Mouse (Mus musculus): Measurements from ENCODE around the gene Cpeb3.
"Not testable (repeated sequence)": the region's sequence is repeated elsewhere in the genome, so short reads cannot be mapped to it uniquely, and the experiment has no call there.

Cpeb3 gene

DNA sequence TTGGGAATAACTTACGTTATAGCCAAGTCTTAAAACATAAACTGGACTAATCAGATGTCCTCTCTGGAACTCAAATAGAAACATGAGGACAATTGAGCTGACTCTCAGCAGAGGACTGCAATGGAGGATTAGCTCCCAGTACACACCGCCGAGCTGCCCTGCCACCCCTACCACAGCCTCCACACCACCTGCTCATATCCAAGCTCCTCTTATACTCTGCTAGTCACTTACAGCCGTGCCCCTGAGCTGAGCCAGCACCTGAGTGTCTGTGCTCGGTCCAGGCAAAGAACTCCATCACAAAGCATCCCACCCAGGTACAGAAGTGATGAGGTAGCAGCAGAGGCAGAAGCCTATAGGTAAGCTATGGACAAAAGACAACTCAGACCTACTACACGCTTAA lies 129.2 kb downstream of the Cpeb3 start:
- no peak for DNase-seq

DNA sequence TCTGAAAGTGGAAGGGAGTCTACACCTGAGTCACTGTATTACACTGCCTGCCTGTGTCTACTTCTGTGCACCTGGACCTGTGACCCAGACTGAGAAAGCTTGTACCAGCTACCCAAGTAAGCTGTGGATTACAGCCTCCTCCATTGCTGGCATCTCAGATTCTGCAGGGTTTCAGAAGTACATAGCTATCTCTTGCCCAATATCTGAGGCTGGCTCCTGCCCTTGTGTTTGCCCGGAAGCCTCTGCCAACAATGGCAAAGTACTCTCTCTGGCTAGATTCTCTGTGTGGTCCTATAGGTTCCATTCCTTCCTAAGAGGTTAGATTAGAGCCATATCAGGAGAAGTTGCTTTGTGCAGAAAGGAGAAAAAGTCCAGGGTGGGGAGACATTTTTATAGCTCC lies 129.8 kb downstream of the Cpeb3 start:
- no peak for DNase-seq

DNA sequence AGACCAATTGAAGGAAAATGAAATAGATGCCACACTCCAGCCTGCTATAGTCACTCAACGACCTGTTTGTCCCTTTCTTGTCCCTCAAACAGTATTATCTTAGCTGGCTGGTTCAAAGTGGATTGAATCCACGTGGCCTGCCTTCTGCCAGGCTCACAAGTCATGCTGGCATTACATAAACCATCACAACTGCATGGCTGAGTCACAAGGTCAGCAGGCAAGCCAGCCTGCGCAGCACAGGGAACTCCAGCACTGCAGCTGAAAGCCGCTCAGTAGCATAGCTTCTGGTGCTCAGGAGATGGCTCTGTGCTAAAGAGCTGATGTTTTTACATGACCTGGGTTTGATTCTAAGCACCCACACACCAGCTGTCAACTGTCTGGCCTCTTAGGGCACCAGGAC lies 130.3 kb downstream of the Cpeb3 start:
- no peak for DNase-seq

DNA sequence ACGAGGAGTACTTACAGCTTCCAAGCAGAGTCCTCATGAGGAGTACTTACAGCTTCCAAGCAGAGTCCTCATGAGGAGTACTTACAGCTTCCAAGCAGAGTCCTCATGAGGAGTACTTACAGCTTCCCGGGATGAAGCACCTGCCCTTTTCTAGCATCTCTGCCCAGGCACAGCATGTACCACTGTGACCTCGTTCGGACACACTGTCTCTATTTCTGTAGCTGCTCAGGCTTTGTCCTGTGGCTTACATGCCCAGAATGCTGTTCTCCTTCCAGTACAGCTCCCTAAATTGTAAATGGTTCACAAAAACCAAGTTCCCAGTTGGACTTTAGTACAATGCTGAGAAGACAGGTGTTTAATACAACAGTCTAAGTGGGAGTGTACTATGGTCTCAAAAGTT lies 131.1 kb downstream of the Cpeb3 start:
- not testable (repeated sequence) for DNase-seq

DNA sequence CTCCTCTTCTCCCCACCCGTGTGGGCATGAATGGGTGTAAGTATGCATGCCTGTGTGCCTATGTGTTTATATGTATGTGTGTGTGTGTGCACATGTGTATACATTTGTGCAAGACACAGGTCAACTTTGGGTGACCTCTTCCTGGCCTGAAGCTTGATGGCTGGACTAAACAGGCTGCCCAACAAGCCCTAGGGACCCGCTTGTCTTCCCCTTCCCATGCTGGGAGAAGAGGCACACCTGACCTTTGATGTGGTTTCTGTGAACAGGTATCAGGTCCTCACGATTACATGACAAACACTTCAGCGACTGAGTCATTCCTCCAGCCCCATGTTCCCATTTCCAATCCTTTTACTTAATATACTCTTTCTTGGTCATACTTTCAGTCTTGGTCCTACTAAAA lies 131.8 kb downstream of the Cpeb3 start:
- no peak for DNase-seq

DNA sequence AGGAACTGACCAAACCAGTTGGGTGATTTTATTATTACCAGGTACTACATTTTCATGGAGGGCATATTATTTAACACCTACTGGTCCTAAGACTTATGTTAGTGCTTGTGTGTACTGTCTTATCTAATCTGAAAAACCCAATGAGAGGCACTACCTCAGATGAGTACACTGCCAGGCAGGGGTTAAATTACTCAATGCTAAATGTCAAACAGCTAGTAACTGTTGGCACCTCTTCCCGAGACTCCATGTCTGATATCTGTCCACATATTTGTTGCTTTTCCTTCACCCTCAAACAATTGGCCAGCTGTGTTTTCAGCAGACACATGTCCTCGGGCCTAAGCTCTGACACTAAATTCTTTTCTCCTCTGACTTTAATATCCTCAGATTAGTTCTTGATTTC lies 132.3 kb downstream of the Cpeb3 start:
- no peak for DNase-seq

DNA sequence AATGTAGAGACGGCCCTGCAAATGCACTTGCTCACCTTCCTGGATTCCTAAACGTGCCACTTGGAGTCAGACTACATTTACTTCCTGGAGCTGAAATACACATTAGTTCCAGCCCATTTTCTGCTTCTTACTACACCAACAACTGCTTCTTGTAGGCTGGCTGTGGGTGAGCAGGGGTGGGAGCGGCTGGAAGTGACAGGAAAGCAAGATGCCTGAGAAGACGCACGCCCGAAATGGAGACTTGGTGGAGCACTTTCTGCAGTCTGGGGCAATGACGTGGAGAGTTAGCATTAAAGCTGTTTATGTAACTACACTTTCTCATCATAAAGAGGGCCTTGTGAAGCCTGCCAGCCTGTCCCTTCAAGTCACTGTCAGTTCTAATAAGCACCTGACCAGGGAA lies 132.7 kb downstream of the Cpeb3 start:
- DNase-seq: no peak

DNA sequence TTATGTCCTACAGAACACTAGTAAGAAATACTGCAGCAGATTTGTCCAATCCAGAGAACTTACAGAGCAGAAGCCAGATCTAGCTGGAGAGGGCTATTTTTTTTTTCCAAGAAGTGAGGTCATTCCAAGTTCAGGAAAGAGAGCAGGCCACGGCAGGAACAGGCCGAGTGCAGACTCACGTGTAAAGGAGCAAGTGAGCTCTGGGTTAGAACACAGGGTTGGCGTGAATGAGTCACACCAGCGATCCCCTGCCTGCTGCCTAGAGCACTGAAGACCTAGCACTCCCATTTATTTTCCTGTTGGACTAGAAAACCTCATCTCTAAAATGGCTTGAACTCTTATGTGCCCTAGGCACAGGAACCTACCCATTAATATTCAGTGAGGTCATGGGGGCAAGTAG lies 133.7 kb downstream of the Cpeb3 start:
- DNase-seq: no peak

DNA sequence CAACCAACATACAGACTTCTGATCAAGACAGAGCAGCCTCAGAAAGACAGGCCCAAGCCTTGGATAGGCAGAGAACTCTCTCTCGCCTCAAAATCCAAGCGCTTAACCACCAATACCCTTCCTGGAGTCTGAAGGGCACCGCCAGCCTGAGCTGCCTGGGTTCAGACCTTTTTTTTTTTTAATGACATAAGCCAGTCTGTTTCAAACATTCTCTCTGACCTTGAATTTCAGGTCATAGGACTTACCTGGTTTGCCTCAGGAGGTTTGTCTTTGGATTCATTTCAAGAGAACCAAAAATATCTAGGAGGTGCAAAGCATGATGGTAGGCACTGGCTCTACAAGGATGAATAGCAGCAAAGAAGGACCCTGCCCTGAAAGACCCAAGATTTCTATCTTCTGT lies 134.1 kb downstream of the Cpeb3 start:
- DNase-seq: no peak

DNA sequence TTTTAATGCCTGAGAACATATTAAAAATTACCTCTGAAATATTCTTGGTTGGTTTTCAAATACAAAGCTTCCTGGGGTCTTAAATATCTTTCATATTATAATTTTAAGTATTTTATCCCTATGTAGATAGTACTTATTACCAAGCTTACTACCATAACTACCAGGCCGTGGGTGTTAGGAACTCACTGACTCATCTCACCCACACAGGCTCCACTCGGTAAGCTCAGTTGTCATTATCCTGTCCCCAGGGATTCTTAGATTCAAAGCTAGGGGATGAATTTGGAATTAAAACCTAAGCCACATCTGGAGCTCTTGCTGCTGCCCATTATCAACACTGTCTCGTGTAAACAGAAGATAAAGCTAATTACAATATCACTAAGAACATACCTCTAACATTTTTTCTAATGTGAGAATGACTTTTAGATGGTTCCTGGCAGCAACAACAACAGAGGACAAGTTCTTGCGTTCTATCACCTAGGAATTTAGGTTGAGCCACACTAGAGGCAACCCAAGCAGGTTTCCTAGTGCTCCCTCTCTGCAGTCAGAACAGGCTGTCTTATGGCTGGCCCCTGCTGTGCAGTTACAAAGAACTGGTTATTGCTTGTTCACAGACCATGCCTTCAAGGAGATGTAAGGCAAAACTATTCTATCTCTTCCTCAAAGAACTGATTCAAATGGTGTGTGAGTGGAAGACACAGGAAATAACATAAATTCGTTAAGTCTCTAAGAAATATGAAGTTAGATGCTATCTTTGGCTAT lies 135.4 kb downstream of the Cpeb3 start:
- no peak for DNase-seq

DNA sequence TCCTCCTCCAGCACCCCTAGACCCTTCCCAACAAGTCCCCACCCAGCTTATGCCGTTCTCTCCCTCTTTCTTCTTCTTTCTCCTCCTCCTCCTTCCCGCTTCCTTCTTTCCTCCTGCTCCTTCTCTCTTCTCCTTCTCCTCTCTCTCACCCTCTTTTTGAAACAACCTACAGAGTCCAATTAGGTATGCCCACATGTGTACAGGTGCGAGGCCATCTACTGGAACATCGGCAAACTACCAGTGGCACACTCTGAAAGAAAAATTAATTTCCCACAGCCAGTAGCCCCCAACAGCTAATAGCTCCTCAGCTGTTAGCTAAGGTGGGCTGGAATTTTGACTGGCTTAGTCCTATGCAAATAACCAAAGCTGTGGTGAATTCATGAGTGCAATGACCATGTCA lies 139.2 kb downstream of the Cpeb3 start:
- no peak for DNase-seq

DNA sequence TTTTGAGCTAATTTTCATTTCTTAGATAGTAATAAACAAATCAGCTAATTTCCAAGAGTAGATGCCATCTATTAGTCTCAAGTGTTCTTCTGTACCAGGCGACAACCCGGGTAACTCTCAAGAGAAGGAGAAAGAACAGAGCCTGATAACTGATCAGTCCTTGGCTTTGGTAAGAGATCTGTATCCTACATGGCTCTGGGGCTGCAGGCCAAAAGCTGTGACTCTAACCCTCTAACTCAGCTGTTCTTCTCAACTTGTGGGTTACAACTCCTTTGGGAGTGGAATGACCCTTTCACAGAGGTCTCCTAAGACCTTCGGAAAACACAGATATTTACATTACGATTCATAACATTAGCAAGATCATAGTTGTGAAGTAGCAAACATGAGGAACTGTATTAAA lies 148.3 kb downstream of the Cpeb3 start:
- no peak for DNase-seq

DNA sequence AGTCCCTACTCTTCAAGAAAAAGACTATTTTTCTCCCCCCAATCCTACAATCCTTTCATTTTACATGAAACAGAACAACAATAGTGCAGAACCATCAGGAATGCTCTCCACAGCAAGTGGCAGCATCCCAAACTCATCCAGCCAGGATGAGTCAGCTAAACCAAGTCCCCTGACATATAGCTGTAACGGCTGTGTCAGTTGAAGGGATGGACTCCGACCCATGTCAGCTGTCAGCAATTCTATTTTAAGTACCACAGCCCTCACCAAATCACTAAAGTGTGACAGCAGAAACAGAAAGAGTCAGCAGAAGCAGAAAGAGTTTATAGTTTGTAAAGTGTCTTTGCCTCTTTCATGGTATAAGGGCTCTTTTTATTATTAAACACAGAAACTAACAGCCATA lies 148.8 kb downstream of the Cpeb3 start:
- no peak for DNase-seq

DNA sequence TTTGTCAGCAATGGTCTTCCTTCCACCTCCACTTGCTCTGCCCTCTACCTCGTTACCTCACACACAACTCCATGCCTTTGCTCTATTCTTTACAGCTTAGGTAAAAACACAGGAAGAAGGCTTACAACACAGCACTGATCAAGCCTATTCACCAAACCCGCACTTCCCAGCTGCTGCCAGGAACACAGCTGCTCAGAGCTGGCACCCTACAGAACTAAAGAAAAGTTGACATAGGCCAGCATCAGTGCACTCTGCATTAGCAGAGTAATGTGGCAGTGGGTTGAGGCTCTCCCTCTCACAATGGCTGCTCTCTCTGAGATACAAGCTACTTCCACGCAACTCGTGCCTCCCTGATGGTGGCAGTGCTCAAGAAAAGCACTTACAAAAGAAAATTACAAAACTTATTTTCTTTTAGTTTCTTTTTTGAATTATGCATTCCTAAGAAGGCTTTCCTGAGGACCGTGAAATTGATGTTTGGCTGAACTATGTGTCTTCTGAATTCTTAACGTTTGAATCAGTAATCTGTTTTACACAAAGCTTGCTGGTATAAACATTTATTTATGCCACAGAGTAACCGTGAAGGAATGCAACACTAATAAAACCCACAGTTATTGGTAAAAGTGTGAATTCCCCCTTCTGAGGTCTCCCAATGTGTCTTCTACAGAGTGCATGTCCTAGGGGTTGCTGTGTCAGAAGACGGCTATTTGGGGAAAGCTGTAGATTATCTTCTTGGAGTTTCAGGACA lies 151.1 kb downstream of the Cpeb3 start:
- DNase-seq: no peak

DNA sequence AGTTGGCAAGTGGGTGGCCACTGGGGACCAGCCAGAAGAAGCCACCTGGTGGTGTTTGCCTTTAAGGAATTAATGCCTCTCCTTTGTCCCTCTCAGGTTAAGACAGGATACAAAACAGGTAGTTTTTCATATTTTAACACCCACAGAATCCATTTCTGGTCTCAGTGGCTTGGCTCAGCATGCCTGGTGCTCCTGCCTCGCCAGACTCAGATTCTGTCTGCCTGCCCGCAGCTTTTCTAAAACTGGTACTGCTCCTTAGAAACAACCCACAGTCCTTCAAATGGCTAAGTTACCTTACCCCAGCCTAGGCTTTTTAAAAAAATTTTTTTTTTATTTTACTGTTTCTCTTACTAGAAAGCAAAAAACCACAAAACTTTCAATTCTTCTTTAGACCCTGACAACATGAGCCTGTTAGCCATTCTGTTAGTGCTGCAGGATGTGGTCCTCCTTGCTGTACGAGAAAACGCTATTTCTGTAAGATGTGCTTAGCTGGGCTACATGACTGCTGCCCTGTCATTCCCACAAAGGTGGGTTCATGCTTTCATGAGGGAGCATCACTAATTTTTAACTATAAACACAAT lies 152.3 kb downstream of the Cpeb3 start:
- DNase-seq: no peak

DNA sequence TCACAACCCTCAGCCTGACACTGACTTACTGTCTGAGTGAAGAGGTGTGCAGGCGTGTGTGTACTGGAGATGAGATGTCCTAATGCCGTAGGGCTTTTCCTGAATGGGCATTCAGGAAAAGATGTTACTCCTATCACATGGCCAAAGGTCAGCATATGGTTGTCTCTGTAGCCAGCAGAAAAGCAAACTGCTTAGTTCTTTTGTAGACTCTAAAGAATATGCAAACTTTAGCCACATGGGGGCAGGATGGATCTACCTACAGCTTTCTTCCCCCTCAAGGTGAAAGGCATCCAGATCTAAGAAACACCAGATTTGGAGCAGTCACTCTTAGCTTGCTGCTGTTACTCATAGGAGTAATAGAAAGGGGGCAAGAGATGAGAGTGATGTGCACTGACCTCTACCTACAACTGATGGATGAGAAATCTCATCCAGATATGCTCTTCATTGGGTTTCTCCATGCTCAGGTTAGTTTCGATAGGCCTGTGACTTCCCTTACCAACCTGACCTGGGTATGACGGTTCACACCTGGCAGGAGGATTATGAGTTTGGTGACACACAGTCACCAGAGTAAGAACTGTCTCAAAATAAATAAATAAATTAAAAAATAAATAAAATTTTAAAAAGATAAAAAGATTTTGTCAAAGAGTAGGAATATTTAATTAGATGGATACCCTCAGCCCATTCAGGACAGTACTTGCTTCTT lies 157.6 kb downstream of the Cpeb3 start:
- no peak for DNase-seq

DNA sequence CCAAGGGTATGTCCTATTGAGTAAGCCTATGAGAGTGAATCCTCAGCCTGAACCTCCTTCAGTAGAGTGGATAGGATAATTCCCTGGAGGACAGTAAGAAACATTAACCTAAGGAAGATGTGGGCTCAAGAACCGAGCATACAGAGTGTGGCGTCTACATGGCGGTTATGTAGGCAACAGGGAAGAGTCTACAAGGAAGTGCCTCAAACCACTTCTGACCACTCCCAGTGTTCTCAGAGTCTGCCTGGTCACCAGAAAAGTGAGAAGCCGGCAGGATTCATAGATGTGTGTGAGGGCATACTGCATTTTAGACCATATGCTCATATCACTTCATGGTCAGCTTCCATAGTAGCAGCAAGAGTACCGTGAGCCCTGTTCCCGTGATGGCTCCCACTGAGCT lies 159.9 kb downstream of the Cpeb3 start:
- DNase-seq: no peak

DNA sequence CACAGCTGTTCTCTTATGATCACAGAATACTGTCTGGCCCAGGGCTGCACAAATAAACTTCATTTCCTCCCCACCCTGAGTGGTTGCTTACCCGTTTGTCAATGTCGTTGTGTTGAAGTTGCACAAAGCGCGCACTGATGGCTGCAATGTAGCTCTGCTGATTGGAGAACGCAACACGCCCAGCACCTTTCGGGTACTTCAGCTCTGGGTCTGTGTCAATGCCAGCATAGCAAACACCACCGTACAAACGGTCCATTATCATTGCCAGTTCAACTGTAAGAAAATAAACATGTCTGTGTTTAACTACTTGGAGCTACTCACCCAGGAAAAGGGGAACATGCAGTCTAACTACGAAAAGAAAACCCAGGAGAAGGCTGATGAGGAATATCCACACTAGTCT lies 164.0 kb downstream of the Cpeb3 start:
- DNase-seq: no peak

DNA sequence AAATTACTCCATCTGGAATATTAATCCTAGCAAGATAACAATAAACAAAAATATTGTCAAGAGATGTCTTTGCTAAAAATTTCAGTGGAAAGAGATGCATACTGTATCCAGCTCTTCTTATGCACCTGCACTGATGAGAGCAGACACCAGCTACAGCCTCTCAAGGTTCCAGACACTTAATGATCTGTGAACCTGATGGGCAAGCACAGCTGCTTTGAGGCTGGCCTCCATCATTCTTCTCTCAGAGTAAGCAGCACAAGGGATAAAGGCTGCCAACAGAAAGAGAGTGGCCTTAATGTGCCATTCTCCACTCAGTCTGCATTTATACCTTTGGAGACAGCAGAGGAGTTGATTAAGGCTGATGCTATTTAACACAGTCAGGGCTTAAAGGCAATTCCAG lies 167.5 kb downstream of the Cpeb3 start:
- DNase-seq: no peak

DNA sequence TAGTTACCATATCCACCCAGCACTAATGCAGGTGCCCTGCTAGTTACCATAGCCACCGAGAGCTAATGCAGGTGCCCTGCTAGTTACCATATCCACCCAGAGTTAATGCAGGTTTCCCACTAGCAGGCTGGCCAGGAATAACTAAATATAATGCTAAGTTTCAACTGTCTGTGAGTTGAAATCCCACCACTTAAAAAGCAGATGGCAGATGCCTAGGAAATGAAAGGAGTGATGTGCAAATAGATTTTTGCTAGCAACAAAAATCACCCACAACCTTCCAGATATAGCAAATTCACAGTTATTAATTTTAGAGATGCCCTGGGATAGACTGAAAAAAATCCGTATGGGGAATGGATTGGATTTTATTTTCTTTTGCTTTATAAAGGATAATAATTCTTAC lies 176.0 kb downstream of the Cpeb3 start:
- no peak for DNase-seq

DNA sequence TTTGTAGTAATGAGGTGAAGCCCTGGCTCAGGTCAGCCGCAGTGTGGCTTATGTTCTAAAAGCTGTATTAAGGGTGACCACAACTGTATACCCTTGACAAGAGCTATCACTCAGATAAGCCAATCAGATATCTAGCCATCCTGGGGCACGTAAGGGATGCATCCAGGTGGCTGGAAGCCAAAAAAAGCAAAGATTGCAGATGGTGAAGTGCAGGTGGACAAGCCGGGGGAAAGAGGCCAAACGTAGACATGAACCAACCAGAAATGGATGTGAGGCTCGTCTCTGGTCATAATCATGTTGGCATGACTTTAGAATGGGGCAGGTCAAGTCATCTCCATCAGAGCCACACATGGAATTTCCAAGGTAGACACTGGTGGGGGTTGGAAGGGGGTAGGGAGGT lies 177.0 kb downstream of the Cpeb3 start:
- DNase-seq: no peak

DNA sequence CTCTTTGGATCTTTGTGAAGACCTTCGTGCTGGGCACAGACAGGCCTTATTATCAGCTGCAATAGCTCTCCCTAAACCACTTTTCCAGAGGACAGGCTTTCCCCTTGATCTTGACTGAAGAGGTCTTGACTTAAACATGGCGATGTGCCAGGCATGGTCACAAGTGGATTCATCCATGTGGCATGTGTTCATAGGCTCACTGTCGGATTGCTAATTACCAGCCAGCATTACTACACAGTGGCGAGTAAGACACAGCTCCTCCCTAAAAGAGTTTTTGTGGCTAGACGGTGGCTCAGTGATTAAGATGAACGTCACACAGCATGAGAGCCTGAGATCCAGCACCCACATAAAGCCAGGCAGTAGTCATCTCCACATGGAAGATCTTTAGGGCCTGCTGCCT lies 178.6 kb downstream of the Cpeb3 start:
- no peak for DNase-seq

DNA sequence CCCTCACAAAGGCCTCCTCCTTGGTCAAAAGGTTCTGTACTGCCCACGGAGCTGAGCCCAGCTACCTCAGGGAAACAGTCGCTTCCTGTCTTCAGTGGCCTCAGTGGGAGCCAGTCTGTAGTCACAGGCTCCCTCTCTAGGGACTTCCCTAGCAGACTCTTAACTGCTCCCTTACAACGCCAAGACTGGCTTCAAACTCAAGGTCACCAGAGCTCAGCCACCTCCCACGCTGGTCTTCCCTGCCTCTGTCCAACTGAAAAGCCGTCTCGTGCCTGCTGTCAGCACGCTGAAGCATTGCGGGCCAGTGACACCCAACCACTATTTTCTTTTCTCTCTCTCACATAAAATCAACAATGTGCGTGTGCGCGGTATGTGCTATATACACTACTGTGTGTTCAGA lies 182.0 kb downstream of the Cpeb3 start:
- DNase-seq: no peak

DNA sequence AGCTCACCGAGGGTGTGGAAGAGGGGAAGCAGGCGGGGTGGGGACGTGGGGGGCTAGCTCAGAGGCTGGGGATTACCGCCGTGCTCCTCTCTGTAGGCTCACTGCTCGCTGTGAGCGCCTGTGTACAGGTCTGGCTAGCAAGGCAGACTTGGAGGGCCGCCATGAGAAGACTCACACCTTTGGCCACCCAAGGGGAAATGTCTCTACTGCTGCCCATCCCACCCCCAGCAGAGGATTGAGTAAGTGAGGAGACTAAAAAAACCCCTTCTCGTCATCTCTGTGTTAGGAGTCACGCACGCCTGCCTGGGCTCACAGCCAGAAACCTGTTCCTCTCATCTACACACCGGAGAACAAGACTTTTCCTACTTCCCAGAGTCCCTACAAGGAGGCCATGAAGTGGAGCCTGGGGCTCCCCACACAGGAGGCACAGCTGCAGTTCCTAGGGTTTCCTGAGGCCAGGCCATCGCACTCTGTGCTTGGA lies 182.5 kb downstream of the Cpeb3 start:
- DNase-seq: no peak

Data from thymus, adult 18-20 months (tissue).